Mouse (Mus musculus): ENCODE data around the gene Srgap2. TPM values are rescaled to one million over a fixed set of nuclear protein-coding genes. Genes with fewer than 3 reads are reported as not detected.
"Not testable (repeated sequence)": the region's sequence is repeated elsewhere in the genome, so short reads cannot be mapped to it uniquely, and the experiment has no call there.

The Srgap2 gene
- total and polyA plus RNA-seq, 3 experiments, result 27.9 to 135 (median 32.5) TPM

- Histone ChIP-seq H3K4me3 (ENCODE audit: low read depth, low read length) (no peak overlapping the region), H3K36me3 (replicated peaks) (no peaks in the 10 kb centered on the region), H3K27me3 (ENCODE audit: insufficient read depth, low read length) (peaks cover 51% of the 10 kb centered on the region), H3K9me3 (replicated peaks) (no peaks in the 10 kb centered on the region), H3K4me1 (ENCODE audit: insufficient read depth, low read depth, low read length) (peaks cover 5% of the 10 kb centered on the region; the same call in 1 of the 2 replicates)
- DNase-seq (ENCODE audit: low spot score), result no peak
- TF ChIP-seq GATA1 (IDR thresholded peaks at IDR 0.05; ENCODE audit: borderline replicate concordance, low read length) (no peak), GATA2 (IDR thresholded peaks at IDR 0.05; ENCODE audit: borderline replicate concordance, low read depth, low read length) (no peak), CTCF (IDR thresholded peaks at IDR 0.05; ENCODE audit: low read depth, low read length) (no peak), POLR2AphosphoS5 (IDR thresholded peaks at IDR 0.05; ENCODE audit: insufficient replicate concordance, low read depth, low read length) (no peak), TAL1 (conservative IDR thresholded peaks at IDR 0.05; ENCODE audit: low read depth, low read length) (no peak)
- ATAC-seq (ENCODE audit: extremely low read depth, insufficient number of reproducible peaks, low FRiP score, poor library complexity, severe bottlenecking), result no peak
Observed at GRCm38 (mm10) chr1:131259632-131260308, 267.4 kb downstream of the Srgap2 start.

DNA sequence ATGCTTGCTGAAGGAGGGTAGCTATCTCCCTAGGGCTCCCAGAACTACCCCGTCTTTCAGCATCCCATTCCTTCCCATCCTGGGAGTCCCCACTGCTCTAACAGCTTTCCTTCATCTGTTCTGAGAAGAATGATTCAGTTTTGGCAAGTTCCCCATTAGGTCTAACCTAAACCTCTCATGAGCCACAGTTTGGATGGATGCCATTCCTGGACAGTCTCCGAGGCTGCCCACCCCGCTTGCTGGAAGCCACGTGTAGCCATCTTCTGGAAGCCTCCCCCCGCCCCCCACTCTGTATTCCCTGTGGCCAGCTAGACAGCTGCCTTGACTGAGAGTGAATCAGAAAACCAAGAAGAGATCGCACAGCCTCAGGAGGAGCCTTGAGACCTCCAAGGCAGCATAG, 269.9 kb downstream of the Srgap2 start:
- Histone ChIP-seq H3K9me3 (replicated peaks) (no peaks in the 10 kb centered on the region), H3K4me3 (ENCODE audit: low read depth, low read length) (no peak overlapping the region), H3K27me3 (ENCODE audit: insufficient read depth, low read length) (peaks cover 52% of the 10 kb centered on the region), H3K4me1 (ENCODE audit: insufficient read depth, low read depth, low read length) (peaks cover 3% of the 10 kb centered on the region; the same call in 1 of the 2 replicates), H3K36me3 (replicated peaks) (no peaks in the 10 kb centered on the region)
- DNase-seq (ENCODE audit: low spot score) (no peak), ATAC-seq (ENCODE audit: extremely low read depth, insufficient number of reproducible peaks, low FRiP score, poor library complexity, severe bottlenecking) (no peak)
- TF ChIP-seq GATA1 (IDR thresholded peaks at IDR 0.05; ENCODE audit: borderline replicate concordance, low read length), result no peak
- no peak for TF ChIP-seq TAL1 (conservative IDR thresholded peaks at IDR 0.05; ENCODE audit: low read depth, low read length)
- TF ChIP-seq POLR2AphosphoS5 (IDR thresholded peaks at IDR 0.05; ENCODE audit: insufficient replicate concordance, low read depth, low read length), result no peak
- TF ChIP-seq GATA2 (IDR thresholded peaks at IDR 0.05; ENCODE audit: borderline replicate concordance, low read depth, low read length), result no peak
- TF ChIP-seq CTCF (IDR thresholded peaks at IDR 0.05; ENCODE audit: low read depth, low read length), result no peak

GRCm38 (mm10) chr1:131252516-131253250, 274.5 kb downstream of the Srgap2 start:
- not testable (repeated sequence) for H3K9me3 ChIP-seq (replicated peaks); H3K4me1 ChIP-seq (ENCODE audit: insufficient read depth, low read depth, low read length); ATAC-seq (ENCODE audit: extremely low read depth, insufficient number of reproducible peaks, low FRiP score, poor library complexity, severe bottlenecking); DNase-seq (ENCODE audit: low spot score); H3K4me3 ChIP-seq (ENCODE audit: low read depth, low read length); H3K36me3 ChIP-seq (replicated peaks)
- peaks cover 51% of the 10 kb centered on the region for H3K27me3 ChIP-seq (ENCODE audit: insufficient read depth, low read length)

DNA sequence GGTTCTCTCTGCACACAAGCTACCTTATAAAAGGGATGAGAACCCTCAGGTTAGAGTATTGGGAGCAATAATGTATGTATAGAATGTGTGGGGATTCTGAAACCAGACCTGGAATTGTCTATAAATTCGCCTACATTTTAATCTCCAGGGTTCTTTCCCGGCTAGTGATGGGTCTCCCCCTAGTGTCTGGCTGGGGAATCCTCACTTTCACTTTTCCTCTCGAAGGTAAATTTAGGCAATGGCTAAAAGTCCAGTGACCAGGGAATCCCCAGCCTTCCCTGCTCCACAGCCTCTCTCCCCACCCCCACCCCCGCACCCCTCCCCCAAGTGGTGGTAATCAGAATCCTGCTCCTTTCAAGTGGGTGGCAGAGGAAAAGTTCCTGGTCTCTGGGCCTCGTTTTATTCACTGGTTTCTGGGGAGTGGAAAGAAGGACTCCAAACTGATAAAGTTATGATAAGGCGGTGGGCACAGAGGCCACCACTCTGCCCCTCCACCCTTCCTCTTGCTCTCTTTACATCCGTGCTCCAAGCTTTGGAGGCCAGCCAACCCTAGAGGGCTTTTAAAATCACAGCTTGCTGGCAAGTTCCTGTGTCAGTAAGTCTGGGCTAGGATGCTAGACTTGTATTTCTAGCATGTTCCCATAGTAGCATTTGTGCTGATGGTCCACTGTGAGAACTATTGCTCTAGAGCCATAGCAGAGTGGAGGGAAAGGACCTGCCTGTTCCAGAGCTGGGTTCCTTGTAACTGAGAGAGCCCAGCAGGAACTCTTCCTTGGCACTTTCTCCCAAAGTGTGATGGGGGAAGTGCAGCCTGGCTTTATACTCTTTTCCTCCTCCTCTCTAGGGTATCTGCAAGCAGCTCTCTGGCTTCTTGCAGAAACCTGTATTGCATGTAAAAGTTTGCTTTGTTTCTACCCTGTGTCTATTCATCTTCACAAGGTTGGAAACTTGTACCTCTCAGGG, 280.4 kb downstream of the Srgap2 start:
- peaks cover 7% of the 10 kb centered on the region; the same call in 1 of the 2 replicates for H3K4me1 ChIP-seq (ENCODE audit: insufficient read depth, low read depth, low read length)
- DNase-seq (ENCODE audit: low spot score), result peak; percentile 48
- no peak for TF ChIP-seq POLR2AphosphoS5 (IDR thresholded peaks at IDR 0.05; ENCODE audit: insufficient replicate concordance, low read depth, low read length)
- no peak for TF ChIP-seq TAL1 (conservative IDR thresholded peaks at IDR 0.05; ENCODE audit: low read depth, low read length)
- TF ChIP-seq GATA2 (IDR thresholded peaks at IDR 0.05; ENCODE audit: borderline replicate concordance, low read depth, low read length), result no peak
- TF ChIP-seq GATA1 (IDR thresholded peaks at IDR 0.05; ENCODE audit: borderline replicate concordance, low read length), result no peak
- no peak; the same call in 1 of the 2 replicates for TF ChIP-seq CTCF (IDR thresholded peaks at IDR 0.05; ENCODE audit: low read depth, low read length)
- H3K4me3 ChIP-seq (ENCODE audit: low read depth, low read length), result no peak overlapping the region
- peaks cover 58% of the 10 kb centered on the region for H3K27me3 ChIP-seq (ENCODE audit: insufficient read depth, low read length)
- H3K9me3 ChIP-seq (replicated peaks), result peaks cover 13% of the 10 kb centered on the region
- ATAC-seq (ENCODE audit: extremely low read depth, insufficient number of reproducible peaks, low FRiP score, poor library complexity, severe bottlenecking), result no peak
- no peaks in the 10 kb centered on the region for H3K36me3 ChIP-seq (replicated peaks)

DNA sequence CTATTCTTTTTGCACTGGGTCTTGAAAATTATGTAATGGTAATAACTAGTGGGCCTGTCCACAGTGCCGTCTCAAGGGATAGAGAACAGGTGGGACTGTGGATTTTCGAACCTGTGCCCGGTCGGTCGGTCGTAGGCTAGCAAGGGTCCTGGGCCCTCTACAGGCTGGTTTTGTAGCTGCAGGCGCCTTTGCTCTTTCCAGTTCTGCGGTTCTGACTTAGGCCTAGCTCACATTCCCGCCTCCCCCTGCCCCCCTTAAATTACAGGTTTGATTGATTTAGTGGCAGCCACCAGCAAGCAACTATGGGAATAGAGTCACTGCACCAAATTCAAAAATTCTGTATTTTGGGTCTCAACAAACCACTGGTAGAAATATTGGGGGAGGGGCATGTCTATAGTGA, 281.2 kb downstream of the Srgap2 start:
- Histone ChIP-seq H3K36me3 (replicated peaks) (no peaks in the 10 kb centered on the region), H3K4me3 (ENCODE audit: low read depth, low read length) (no peak overlapping the region), H3K9me3 (replicated peaks) (peaks cover 13% of the 10 kb centered on the region), H3K27me3 (ENCODE audit: insufficient read depth, low read length) (peaks cover 54% of the 10 kb centered on the region), H3K4me1 (ENCODE audit: insufficient read depth, low read depth, low read length) (peaks cover 7% of the 10 kb centered on the region; the same call in 1 of the 2 replicates)
- ATAC-seq (ENCODE audit: extremely low read depth, insufficient number of reproducible peaks, low FRiP score, poor library complexity, severe bottlenecking) (no peak), DNase-seq (ENCODE audit: low spot score) (no peak)
- no peak for TF ChIP-seq GATA2 (IDR thresholded peaks at IDR 0.05; ENCODE audit: borderline replicate concordance, low read depth, low read length)

All from G1E (cell line).